Mouse (Mus musculus): ENCODE results near the gene Ccr6. TPM values are rescaled to one million over a fixed set of nuclear protein-coding genes. Genes with fewer than 3 reads are reported as not detected.

Gene Ccr6
- polyA plus RNA-seq, 1 experiment = 4.8 TPM

GRCm38 (mm10) chr17:8290736-8291135 is 54.9 kb downstream of the Ccr6 start:
- Histone ChIP-seq H3K4me1 (ENCODE audit: control insufficient read depth, insufficient read depth, low read length) (no peaks in the 10 kb centered on the region), H3K4me3 (replicated peaks; ENCODE audit: extremely low read depth, low read depth, low read length) (no peak overlapping the region)
- TF ChIP-seq CTCF (IDR thresholded peaks at IDR 0.05; ENCODE audit: insufficient read depth, low read length) (no peak), POLR2A (IDR thresholded peaks at IDR 0.05; ENCODE audit: borderline replicate concordance, extremely low read depth, low read depth, low read length) (no peak)
- DNase-seq = no peak

- DNase-seq = no peak
- Histone ChIP-seq H3K4me1 (ENCODE audit: control insufficient read depth, insufficient read depth, low read length) (no peaks in the 10 kb centered on the region), H3K4me3 (replicated peaks; ENCODE audit: extremely low read depth, low read depth, low read length) (no peak overlapping the region)
- TF ChIP-seq POLR2A (IDR thresholded peaks at IDR 0.05; ENCODE audit: borderline replicate concordance, extremely low read depth, low read depth, low read length) = no peak
- TF ChIP-seq CTCF (IDR thresholded peaks at IDR 0.05; ENCODE audit: insufficient read depth, low read length) = no peak
These were observed 60.0 kb downstream of the Ccr6 start for GRCm38 (mm10) chr17:8295825-8296224.

GRCm38 (mm10) chr17:8296313-8296844 is 60.5 kb downstream of the Ccr6 start:
- no peak for DNase-seq
- 76% methylated on average over 9 of the region's 9 CpGs for WGBS
- H3K4me1 ChIP-seq (ENCODE audit: control insufficient read depth, insufficient read depth, low read length) = no peaks in the 10 kb centered on the region
- no peak overlapping the region for H3K4me3 ChIP-seq (replicated peaks; ENCODE audit: extremely low read depth, low read depth, low read length)
- TF ChIP-seq CTCF (IDR thresholded peaks at IDR 0.05; ENCODE audit: insufficient read depth, low read length) = no peak
- no peak for TF ChIP-seq POLR2A (IDR thresholded peaks at IDR 0.05; ENCODE audit: borderline replicate concordance, extremely low read depth, low read depth, low read length)

- no peak for DNase-seq
- TF ChIP-seq CTCF (IDR thresholded peaks at IDR 0.05; ENCODE audit: insufficient read depth, low read length) = no peak
- no peak for TF ChIP-seq POLR2A (IDR thresholded peaks at IDR 0.05; ENCODE audit: borderline replicate concordance, extremely low read depth, low read depth, low read length)
- H3K4me1 ChIP-seq (ENCODE audit: control insufficient read depth, insufficient read depth, low read length) = no peaks in the 10 kb centered on the region
- 78% methylated on average over 5 of the region's 5 CpGs for WGBS
- no peak overlapping the region for H3K4me3 ChIP-seq (replicated peaks; ENCODE audit: extremely low read depth, low read depth, low read length)
These were observed 61.9 kb downstream of the Ccr6 start for GRCm38 (mm10) chr17:8297746-8298145.

GRCm38 (mm10) chr17:8298281-8298680 is 62.4 kb downstream of the Ccr6 start:
- WGBS = 96% methylated on average over 2 of the region's 2 CpGs
- Histone ChIP-seq H3K4me1 (ENCODE audit: control insufficient read depth, insufficient read depth, low read length) (no peaks in the 10 kb centered on the region), H3K4me3 (replicated peaks; ENCODE audit: extremely low read depth, low read depth, low read length) (no peak overlapping the region)
- DNase-seq = no peak
- TF ChIP-seq POLR2A (IDR thresholded peaks at IDR 0.05; ENCODE audit: borderline replicate concordance, extremely low read depth, low read depth, low read length) (no peak), CTCF (IDR thresholded peaks at IDR 0.05; ENCODE audit: insufficient read depth, low read length) (no peak)

- no peak for DNase-seq
- H3K4me3 ChIP-seq (replicated peaks; ENCODE audit: extremely low read depth, low read depth, low read length) = no peak overlapping the region
- no peaks in the 10 kb centered on the region for H3K4me1 ChIP-seq (ENCODE audit: control insufficient read depth, insufficient read depth, low read length)
- TF ChIP-seq CTCF (IDR thresholded peaks at IDR 0.05; ENCODE audit: insufficient read depth, low read length) = no peak
- TF ChIP-seq POLR2A (IDR thresholded peaks at IDR 0.05; ENCODE audit: borderline replicate concordance, extremely low read depth, low read depth, low read length) = no peak
These were observed 63.7 kb downstream of the Ccr6 start for GRCm38 (mm10) chr17:8299524-8299923.

- Histone ChIP-seq H3K4me3 (replicated peaks; ENCODE audit: extremely low read depth, low read depth, low read length) (no peak overlapping the region), H3K4me1 (ENCODE audit: control insufficient read depth, insufficient read depth, low read length) (peaks cover 2% of the 10 kb centered on the region; the same call in 1 of the 2 replicates)
- 87% methylated on average over 4 of the region's 4 CpGs for WGBS
- no peak for TF ChIP-seq CTCF (IDR thresholded peaks at IDR 0.05; ENCODE audit: insufficient read depth, low read length)
- TF ChIP-seq POLR2A (IDR thresholded peaks at IDR 0.05; ENCODE audit: borderline replicate concordance, extremely low read depth, low read depth, low read length) = no peak
- no peak for DNase-seq
These were observed 65.7 kb downstream of the Ccr6 start for GRCm38 (mm10) chr17:8301515-8301914.

GRCm38 (mm10) chr17:8302772-8303438 is 67.1 kb downstream of the Ccr6 start:
- Histone ChIP-seq H3K4me1 (ENCODE audit: control insufficient read depth, insufficient read depth, low read length) (peaks cover 2% of the 10 kb centered on the region; the same call in 1 of the 2 replicates), H3K4me3 (replicated peaks; ENCODE audit: extremely low read depth, low read depth, low read length) (no peak overlapping the region)
- TF ChIP-seq CTCF (IDR thresholded peaks at IDR 0.05; ENCODE audit: insufficient read depth, low read length) = no peak
- TF ChIP-seq POLR2A (IDR thresholded peaks at IDR 0.05; ENCODE audit: borderline replicate concordance, extremely low read depth, low read depth, low read length) = no peak
- no peak for DNase-seq
- WGBS = 67% methylated on average over 7 of the region's 7 CpGs

GRCm38 (mm10) chr17:8303671-8304070 is 67.8 kb downstream of the Ccr6 start:
- no peak for DNase-seq
- Histone ChIP-seq H3K4me1 (ENCODE audit: control insufficient read depth, insufficient read depth, low read length) (peaks cover 2% of the 10 kb centered on the region; the same call in 1 of the 2 replicates), H3K4me3 (replicated peaks; ENCODE audit: extremely low read depth, low read depth, low read length) (no peak overlapping the region)
- TF ChIP-seq POLR2A (IDR thresholded peaks at IDR 0.05; ENCODE audit: borderline replicate concordance, extremely low read depth, low read depth, low read length) (no peak), CTCF (IDR thresholded peaks at IDR 0.05; ENCODE audit: insufficient read depth, low read length) (no peak)
- 54% methylated on average over 5 of the region's 5 CpGs for WGBS

- no peak for DNase-seq
- no peak overlapping the region for H3K4me3 ChIP-seq (replicated peaks; ENCODE audit: extremely low read depth, low read depth, low read length)
- peaks cover 2% of the 10 kb centered on the region; the same call in 1 of the 2 replicates for H3K4me1 ChIP-seq (ENCODE audit: control insufficient read depth, insufficient read depth, low read length)
- no peak for TF ChIP-seq POLR2A (IDR thresholded peaks at IDR 0.05; ENCODE audit: borderline replicate concordance, extremely low read depth, low read depth, low read length)
- TF ChIP-seq CTCF (IDR thresholded peaks at IDR 0.05; ENCODE audit: insufficient read depth, low read length) = peak; percentile 41; the same call in 1 of the 2 replicates
- WGBS = 32% methylated on average over 3 of the region's 3 CpGs
These were observed 70.0 kb downstream of the Ccr6 start for GRCm38 (mm10) chr17:8305801-8306200.

Other genes starting within 250 kb of the Ccr6 start
- 1.7 and 2.9 TPM in 2 replicates for gene Gm49673, start 88.3 kb upstream of the Ccr6 start, polyA plus RNA-seq (2012; rRNA removed)
- 50.1 and 50.6 TPM in 2 replicates for gene Rnaset2a, start 87.9 kb upstream of the Ccr6 start, polyA plus RNA-seq (2012; rRNA removed)
- gene Fgfr1op, start 70.5 kb upstream of the Ccr6 start, polyA plus RNA-seq (2012; rRNA removed) = 1.7 and 3.4 TPM in 2 replicates
- 68.3 and 103 TPM in 2 replicates for gene Mpc1, start 46.9 kb downstream of the Ccr6 start, polyA plus RNA-seq (2012; rRNA removed)
- gene Sft2d1, start 75.1 kb downstream of the Ccr6 start, polyA plus RNA-seq (2012; rRNA removed) = 74.2 and 78.1 TPM in 2 replicates
- 14.4 and 16.1 TPM in 2 replicates for gene Prr18, start 101.4 kb downstream of the Ccr6 start, polyA plus RNA-seq (2012; rRNA removed)
- 3.5 and 3.7 TPM in 2 replicates for gene T2, start 119.9 kb downstream of the Ccr6 start, polyA plus RNA-seq (2012; rRNA removed)
- 0.20 TPM in 2 replicates for gene T, start 198.4 kb downstream of the Ccr6 start, polyA plus RNA-seq (2012; rRNA removed)